Mouse (Mus musculus): ENCODE measurements around the gene A830005F24Rik. TPM values are rescaled to one million over a fixed set of nuclear protein-coding genes. Genes with fewer than 3 reads are reported as not detected.
"Not testable (repeated sequence)": the region's sequence is repeated elsewhere in the genome, so short reads cannot be mapped to it uniquely, and the experiment has no call there.

Gene A830005F24Rik
- polyA plus RNA-seq, 1 experiment from 2014 or later = 0.75 TPM

DNA sequence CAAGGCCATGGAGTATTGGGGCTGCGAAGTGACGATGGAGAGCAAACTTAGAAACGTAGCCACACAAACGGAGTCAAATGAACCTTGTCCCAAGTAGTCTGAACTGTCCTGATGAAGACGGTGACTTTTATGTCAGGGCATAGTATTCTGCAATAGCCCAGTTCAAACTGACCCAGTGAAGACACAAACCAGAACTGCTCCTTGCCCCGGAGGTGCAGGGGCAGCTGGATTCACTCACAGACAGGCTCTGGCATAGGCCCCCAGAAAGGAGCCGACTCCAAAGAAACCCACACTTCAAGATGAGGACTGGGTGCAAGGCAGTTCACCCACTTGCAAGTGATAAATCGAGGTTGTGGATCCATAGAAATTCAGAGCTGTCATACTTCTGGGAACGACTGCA, 4.7 kb upstream of the A830005F24Rik start:
- Histone ChIP-seq H3K4me2 (no peak overlapping the region), H3K9ac (no peak overlapping the region), H3K27ac (ENCODE audit: poor library complexity, severe bottlenecking) (no peak overlapping the region), H3K9me3 (replicated peaks) (0 out of 2 replicates have a peak, but pooled peaks cover under 1% of the 10 kb centered on the region), H3K36me3 (peaks cover 23% of the 10 kb centered on the region), H3K4me3 (no peak overlapping the region), H3K4me1 (replicated peaks) (peaks cover 6% of the 10 kb centered on the region), H3K27me3 (replicated peaks) (no peaks in the 10 kb centered on the region)
- ATAC-seq (ENCODE audit: insufficient number of reproducible peaks, low FRiP score) = no peak
- 74% methylated on average over 9 of the region's 9 CpGs for WGBS

DNA sequence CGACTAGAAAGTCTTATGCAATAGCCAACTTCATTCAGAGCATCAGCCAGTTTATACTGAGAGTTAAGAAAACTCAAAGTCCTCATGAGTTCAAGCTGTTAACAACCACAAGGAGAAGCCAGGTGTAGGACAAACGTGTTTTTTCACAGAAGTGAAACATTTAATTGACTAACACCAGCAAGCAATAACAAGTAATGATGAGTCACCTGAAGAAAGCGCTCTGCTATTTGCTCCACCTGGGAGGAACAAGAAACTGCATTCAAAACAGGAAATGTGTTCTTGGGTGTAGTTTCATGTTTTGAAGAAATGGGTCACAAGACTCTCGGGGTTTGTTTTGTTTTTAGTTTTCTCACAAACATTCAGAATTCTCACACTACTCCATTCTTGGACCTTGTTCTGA, 2.5 kb downstream of the A830005F24Rik start:
- Histone ChIP-seq H3K27me3 (replicated peaks) (no peaks in the 10 kb centered on the region), H3K9me3 (replicated peaks) (peaks cover 3% of the 10 kb centered on the region; the same call in 1 of the 2 replicates), H3K4me3 (no peak overlapping the region), H3K4me2 (no peak overlapping the region), H3K27ac (ENCODE audit: poor library complexity, severe bottlenecking) (no peak overlapping the region), H3K9ac (no peak overlapping the region), H3K4me1 (replicated peaks) (peaks cover 6% of the 10 kb centered on the region), H3K36me3 (no peaks in the 10 kb centered on the region)
- no peak for ATAC-seq (ENCODE audit: insufficient number of reproducible peaks, low FRiP score)
- 79% methylated on average over 4 of the region's 4 CpGs for WGBS

DNA sequence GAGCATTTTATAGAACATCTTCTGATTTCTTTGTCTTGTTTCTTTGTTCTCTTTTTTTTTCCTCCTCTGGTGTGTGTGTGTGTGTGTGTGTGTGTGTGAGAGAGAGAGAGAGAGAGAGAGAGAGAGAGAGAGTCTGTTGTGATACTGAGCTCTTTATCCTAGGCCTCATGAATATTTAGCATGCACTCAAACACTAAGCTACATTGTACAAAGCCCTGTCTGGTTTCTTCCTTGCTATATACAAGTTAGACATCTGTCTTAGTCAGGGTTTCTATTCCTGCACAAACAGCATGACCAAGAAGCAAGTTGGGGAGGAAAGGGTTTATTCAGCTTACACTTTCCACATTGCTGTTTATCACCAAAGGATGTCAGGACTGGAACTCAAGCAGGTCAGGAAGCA, 5.8 kb downstream of the A830005F24Rik start:
- not testable (repeated sequence) for H3K4me2 ChIP-seq; H3K4me3 ChIP-seq; H3K27me3 ChIP-seq (replicated peaks); H3K9me3 ChIP-seq (replicated peaks); H3K36me3 ChIP-seq; H3K27ac ChIP-seq (ENCODE audit: poor library complexity, severe bottlenecking); ATAC-seq (ENCODE audit: insufficient number of reproducible peaks, low FRiP score); H3K9ac ChIP-seq; H3K4me1 ChIP-seq (replicated peaks)

DNA sequence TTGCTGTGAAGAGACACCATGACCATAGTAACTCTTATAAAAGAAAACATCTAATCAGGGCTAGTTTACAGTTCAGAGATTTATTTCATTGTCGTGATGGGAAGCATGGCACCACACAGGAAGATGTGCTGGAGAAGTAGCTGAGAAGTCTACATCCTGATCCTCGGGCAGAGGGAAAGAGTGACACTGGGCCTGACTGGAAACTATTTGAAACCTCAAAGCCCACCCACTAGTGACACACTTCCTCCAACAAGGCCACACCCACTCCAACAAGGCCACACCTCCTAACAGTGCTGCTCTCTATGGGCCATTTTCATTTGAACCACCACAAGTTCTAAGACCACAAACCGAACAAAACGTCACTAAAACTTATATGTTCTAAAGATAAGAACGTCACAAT, 12.4 kb downstream of the A830005F24Rik start:
- ATAC-seq (ENCODE audit: insufficient number of reproducible peaks, low FRiP score) = no peak
- H3K4me2 ChIP-seq = no peak overlapping the region
- H3K9ac ChIP-seq = no peak overlapping the region
- no peaks in the 10 kb centered on the region for H3K9me3 ChIP-seq (replicated peaks)
- no peak overlapping the region for H3K4me3 ChIP-seq
- H3K27ac ChIP-seq (ENCODE audit: poor library complexity, severe bottlenecking) = no peak overlapping the region
- no peaks in the 10 kb centered on the region for H3K27me3 ChIP-seq (replicated peaks)
- WGBS = 67% methylated on average over 5 of the region's 5 CpGs
- H3K36me3 ChIP-seq = no peaks in the 10 kb centered on the region
- no peaks in the 10 kb centered on the region for H3K4me1 ChIP-seq (replicated peaks)

DNA sequence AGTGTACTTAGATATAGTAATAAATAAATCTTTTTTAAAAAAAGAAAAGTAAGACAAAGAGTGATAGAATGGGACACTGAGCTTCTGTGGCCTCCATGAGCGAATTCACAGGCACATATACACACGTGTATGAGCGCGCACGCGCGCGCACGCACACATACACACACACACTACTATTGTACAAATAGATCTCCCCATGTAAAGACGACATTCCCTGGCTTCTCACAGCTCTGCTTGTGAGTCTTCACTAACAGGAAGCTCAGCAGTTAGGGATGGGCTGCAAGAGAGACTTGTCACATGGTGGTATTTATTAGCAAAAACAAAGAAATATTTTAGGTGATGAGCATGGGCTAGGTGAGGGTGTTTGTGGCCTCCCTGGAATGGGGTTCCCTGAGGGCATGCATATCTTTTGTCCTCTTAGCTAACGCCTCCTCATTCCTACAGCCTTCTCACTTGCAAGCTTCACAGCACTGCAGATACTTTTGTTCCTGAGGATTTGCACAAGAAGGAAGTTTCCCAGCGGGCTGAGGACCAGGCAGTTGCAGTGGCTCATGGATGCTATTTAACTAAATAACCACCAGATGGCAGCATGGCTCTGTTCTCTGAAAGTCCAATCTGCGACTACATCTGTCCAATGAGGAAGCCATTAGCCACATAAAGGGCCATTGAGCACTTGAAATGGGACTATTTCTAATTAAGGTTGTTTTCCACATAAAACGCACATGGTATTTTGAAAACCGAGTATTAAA, 14.9 kb downstream of the A830005F24Rik start:
- no peaks in the 10 kb centered on the region for H3K4me1 ChIP-seq (replicated peaks)
- no peaks in the 10 kb centered on the region for H3K27me3 ChIP-seq (replicated peaks)
- H3K27ac ChIP-seq (ENCODE audit: poor library complexity, severe bottlenecking) = no peak overlapping the region
- WGBS = 51% methylated on average over 15 of the region's 15 CpGs
- no peak overlapping the region for H3K4me3 ChIP-seq
- no peak overlapping the region for H3K4me2 ChIP-seq
- H3K9ac ChIP-seq = no peak overlapping the region
- H3K9me3 ChIP-seq (replicated peaks) = no peaks in the 10 kb centered on the region
- peaks cover 1% of the 10 kb centered on the region for H3K36me3 ChIP-seq
- ATAC-seq (ENCODE audit: insufficient number of reproducible peaks, low FRiP score) = 0 out of 2 replicates have a peak, but pooled peaks have one; percentile 52

DNA sequence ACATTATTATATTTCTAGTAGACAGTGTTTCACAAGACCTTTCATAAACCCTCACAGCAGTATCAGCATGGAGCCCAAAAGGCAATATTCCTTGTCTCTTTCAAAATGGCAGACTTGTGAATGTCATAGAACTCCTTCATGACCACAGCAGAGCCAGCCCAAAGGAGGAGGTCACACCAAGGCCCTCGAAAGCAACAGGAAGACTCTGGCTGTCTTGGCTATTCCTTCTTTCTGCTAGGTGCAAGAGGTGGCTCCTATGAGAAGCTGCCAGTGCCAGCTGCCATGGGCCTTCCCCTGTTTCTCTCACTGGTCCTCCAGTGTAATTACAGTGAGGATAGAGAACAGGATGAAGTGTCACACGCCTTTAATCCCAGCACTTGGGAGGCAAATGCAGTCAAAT, 15.7 kb downstream of the A830005F24Rik start:
- Histone ChIP-seq H3K4me3 (no peak overlapping the region), H3K4me1 (replicated peaks) (no peaks in the 10 kb centered on the region), H3K9me3 (replicated peaks) (no peaks in the 10 kb centered on the region), H3K27me3 (replicated peaks) (no peaks in the 10 kb centered on the region), H3K4me2 (no peak overlapping the region), H3K27ac (ENCODE audit: poor library complexity, severe bottlenecking) (no peak overlapping the region), H3K9ac (no peak overlapping the region), H3K36me3 (peaks cover 6% of the 10 kb centered on the region)
- no peak for ATAC-seq (ENCODE audit: insufficient number of reproducible peaks, low FRiP score)
- 34% methylated on average over 2 of the region's 2 CpGs for WGBS

DNA sequence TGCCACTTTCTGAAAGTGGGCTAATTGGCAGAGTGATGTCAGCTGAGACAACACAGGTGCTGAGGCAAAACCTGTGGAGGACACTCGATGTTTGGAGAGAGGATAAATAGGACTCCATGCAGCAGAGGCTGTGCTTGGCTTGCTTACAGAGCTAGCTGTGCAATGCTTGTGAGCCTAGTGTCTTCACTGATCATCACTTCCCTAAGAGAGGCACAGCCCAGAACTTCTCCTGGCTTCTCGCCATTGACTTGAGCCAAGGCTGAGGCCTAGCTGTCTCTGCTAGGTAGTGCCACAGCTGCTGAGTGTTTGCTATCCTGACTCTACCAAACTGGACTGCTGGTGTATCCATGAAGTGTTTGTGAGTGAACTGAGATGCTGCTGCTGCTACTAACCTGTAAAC, 17.3 kb downstream of the A830005F24Rik start:
- H3K4me3 ChIP-seq = no peak overlapping the region
- 68% methylated on average over 2 of the region's 2 CpGs for WGBS
- no peaks in the 10 kb centered on the region for H3K27me3 ChIP-seq (replicated peaks)
- no peak overlapping the region for H3K4me2 ChIP-seq
- H3K9me3 ChIP-seq (replicated peaks) = no peaks in the 10 kb centered on the region
- 0 out of 2 replicates have a peak, but pooled peaks have one; percentile 26 for ATAC-seq (ENCODE audit: insufficient number of reproducible peaks, low FRiP score)
- no peaks in the 10 kb centered on the region for H3K4me1 ChIP-seq (replicated peaks)
- H3K9ac ChIP-seq = no peak overlapping the region
- H3K36me3 ChIP-seq = peaks cover 16% of the 10 kb centered on the region
- no peak overlapping the region for H3K27ac ChIP-seq (ENCODE audit: poor library complexity, severe bottlenecking)

DNA sequence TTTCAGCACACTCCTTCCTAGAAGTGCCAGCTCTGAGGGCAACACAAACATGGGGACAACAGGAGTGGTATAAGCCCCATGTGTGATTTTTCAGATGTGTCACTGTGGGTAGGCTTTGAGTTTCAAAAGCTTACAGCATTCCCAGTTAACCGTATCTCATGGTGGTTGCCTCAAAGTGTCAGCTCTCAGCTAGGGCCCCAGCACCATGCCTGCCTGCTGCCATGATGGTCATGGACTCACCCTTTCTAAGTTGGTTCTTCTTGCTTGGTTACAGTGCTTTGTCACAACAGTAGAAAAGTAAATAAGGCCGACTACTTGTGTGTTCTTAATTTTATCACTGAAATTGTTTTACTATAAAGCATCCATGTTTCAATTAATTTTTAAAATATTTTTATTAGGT, 18.1 kb downstream of the A830005F24Rik start:
- H3K4me1 ChIP-seq (replicated peaks) = no peaks in the 10 kb centered on the region
- no peak overlapping the region for H3K4me3 ChIP-seq
- H3K36me3 ChIP-seq = peaks cover 20% of the 10 kb centered on the region
- H3K27ac ChIP-seq (ENCODE audit: poor library complexity, severe bottlenecking) = no peak overlapping the region
- no peaks in the 10 kb centered on the region for H3K9me3 ChIP-seq (replicated peaks)
- 74% methylated on average over 2 of the region's 2 CpGs for WGBS
- no peaks in the 10 kb centered on the region for H3K27me3 ChIP-seq (replicated peaks)
- ATAC-seq (ENCODE audit: insufficient number of reproducible peaks, low FRiP score) = no peak
- H3K9ac ChIP-seq = no peak overlapping the region
- no peak overlapping the region for H3K4me2 ChIP-seq

DNA sequence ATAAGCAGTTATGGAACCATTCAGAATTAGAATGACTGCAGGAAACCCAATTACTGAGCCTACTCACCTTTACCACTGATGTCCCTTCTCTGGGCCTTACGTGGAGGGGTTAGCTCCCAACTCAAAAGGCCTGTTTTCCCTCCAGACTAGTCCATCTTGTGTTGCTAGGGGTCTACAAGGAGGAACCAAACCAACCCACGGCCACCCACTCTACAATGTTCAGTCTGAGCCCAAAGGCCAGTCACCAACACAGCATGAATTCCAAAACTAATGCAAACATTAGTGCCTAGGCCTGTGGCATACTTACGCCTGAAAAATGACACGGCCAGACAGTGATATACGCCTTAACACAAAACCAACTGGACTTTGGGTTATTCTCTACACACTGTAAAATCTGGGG, 20.1 kb downstream of the A830005F24Rik start:
- Histone ChIP-seq H3K9me3 (replicated peaks) (no peaks in the 10 kb centered on the region), H3K4me2 (no peak overlapping the region), H3K36me3 (peaks cover 26% of the 10 kb centered on the region), H3K27ac (ENCODE audit: poor library complexity, severe bottlenecking) (no peak overlapping the region), H3K9ac (no peak overlapping the region), H3K4me3 (no peak overlapping the region), H3K4me1 (replicated peaks) (no peaks in the 10 kb centered on the region), H3K27me3 (replicated peaks) (no peaks in the 10 kb centered on the region)
- 82% methylated on average over 5 of the region's 5 CpGs for WGBS
- no peak for ATAC-seq (ENCODE audit: insufficient number of reproducible peaks, low FRiP score)

DNA sequence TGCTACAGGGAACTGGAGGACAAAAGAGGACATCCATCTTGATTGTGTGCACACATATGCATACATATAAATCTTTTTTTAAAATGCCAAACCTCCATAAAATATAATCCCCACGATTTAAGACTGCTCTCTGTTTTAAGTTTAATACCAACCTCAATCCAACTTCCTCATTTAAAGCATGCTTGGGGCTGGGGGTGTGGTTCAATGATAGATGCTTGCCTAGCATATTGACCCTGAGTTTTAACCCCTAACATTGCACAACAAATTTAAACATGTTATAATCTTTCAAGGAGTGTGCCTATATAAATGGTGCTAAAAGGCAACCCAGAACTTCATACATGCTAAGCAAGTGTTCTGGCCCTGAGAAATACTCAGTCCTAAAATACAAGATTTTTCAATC, 27.1 kb downstream of the A830005F24Rik start:
- 70% methylated on average over 1 of the region's 1 CpGs for WGBS
- Histone ChIP-seq H3K4me3 (no peak overlapping the region), H3K4me1 (replicated peaks) (peaks cover 28% of the 10 kb centered on the region), H3K27ac (ENCODE audit: poor library complexity, severe bottlenecking) (no peak overlapping the region), H3K9ac (no peak overlapping the region), H3K36me3 (peaks cover 10% of the 10 kb centered on the region), H3K9me3 (replicated peaks) (no peaks in the 10 kb centered on the region), H3K4me2 (peak overlapping the region; percentile 31; the same call in 1 of the 2 replicates), H3K27me3 (replicated peaks) (no peaks in the 10 kb centered on the region)
- ATAC-seq (ENCODE audit: insufficient number of reproducible peaks, low FRiP score) = no peak

DNA sequence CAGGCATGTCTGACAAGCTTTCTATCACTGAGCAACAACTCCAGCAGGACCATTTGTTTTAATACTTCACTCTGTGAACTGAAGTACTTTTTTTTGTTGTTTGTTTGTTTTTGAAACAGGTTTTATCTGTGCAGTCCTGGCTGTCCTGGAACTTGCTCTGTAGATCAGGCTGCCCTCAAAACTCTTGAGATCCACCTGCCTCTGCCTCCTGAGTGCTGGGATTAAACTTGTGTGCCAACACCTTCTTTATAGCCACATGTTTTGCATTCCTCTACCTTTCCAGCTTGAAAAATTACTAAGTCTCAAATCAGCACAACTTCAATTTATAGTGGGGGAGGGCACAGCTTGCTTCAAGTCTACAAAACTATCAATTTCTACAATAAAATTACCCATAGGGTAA, 31.0 kb downstream of the A830005F24Rik start:
- Histone ChIP-seq H3K4me3 (peak overlapping the region; percentile 76), H3K4me1 (replicated peaks) (peaks cover 24% of the 10 kb centered on the region), H3K27ac (ENCODE audit: poor library complexity, severe bottlenecking) (no peak overlapping the region), H3K4me2 (peak overlapping the region; percentile 63), H3K9me3 (replicated peaks) (no peaks in the 10 kb centered on the region), H3K36me3 (no peaks in the 10 kb centered on the region), H3K27me3 (replicated peaks) (no peaks in the 10 kb centered on the region), H3K9ac (no peak overlapping the region)
- ATAC-seq (ENCODE audit: insufficient number of reproducible peaks, low FRiP score) = no peak

DNA sequence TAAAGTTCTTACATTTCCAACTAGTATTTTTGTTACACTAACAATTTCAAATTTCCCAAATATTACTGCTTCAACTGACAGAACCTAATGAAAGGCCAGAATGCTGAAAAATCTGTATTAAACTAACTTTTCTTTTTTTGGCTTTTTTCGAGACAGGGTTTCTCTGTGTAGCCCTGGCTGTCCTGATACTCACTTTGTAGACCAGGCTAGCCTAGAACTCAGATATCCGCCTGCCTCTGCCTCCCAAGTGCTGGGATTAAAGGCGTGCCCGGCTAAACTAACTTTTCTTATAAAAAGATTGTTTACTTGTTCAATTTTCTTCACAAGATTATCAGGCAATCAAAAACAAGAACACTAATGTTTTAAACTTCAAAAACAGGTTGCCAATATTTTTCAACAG, 31.5 kb downstream of the A830005F24Rik start:
- Histone ChIP-seq H3K9me3 (replicated peaks) (no peaks in the 10 kb centered on the region), H3K27ac (ENCODE audit: poor library complexity, severe bottlenecking) (peak overlapping the region; percentile 98), H3K4me1 (replicated peaks) (peaks cover 25% of the 10 kb centered on the region), H3K27me3 (replicated peaks) (no peaks in the 10 kb centered on the region), H3K9ac (peak overlapping the region; percentile 98; the same call in 1 of the 2 replicates), H3K4me2 (peak overlapping the region; percentile 77), H3K36me3 (no peaks in the 10 kb centered on the region), H3K4me3 (peak overlapping the region; percentile 76)
- 37% methylated on average over 4 of the region's 4 CpGs for WGBS
- no peak for ATAC-seq (ENCODE audit: insufficient number of reproducible peaks, low FRiP score)
